Mouse (Mus musculus) MEL (cell line): ENCODE results near the gene Ccl1. TPM values are rescaled to one million over a fixed set of nuclear protein-coding genes. Genes with fewer than 3 reads are reported as not detected.

Experiments
- polyA plus RNA-seq, 2 experiments: library from polyadenylated mRNA; stranded (reverse) in 1 of 2; unstranded in 1 of 2; fragments of >175 nt in 1 of 2; fragments of >200 nt in 1 of 2; gene quantifications; 2 replicates each; pipeline versions ENCODE4 v1.2.1 to v1.2.4; 2012; ENCODE audit warnings: low replicate concordance in 2 of 2, low read depth in 1 of 2; ENCODE audit not compliant: insufficient read length in 2 of 2, insufficient read depth in 1 of 2, missing spikeins in 1 of 2
- total RNA-seq: library from RNA; depleted of rRNA; stranded (reverse); fragments of 300-350 nt; gene quantifications from 2 replicates; pipeline ENCODE4 v1.2.3, GENCODE M21; 2012; rRNA removed

Gene Ccl1
- total and polyA plus RNA-seq, 3 experiments, result not detected

Other genes starting within 250 kb of the Ccl1 start
- gene Ccl11, start 247.9 kb downstream of the Ccl1 start, total RNA-seq, result not detected in 2 replicates
- not detected for gene Ccl11, start 247.9 kb downstream of the Ccl1 start, polyA plus RNA-seq
- gene Ccl12, start 203.8 kb downstream of the Ccl1 start, total RNA-seq, result not detected in 2 replicates
- gene Ccl12, start 203.8 kb downstream of the Ccl1 start, polyA plus RNA-seq, result not detected
- gene Ccl8, start 190.5 kb downstream of the Ccl1 start, total RNA-seq, result not detected in 2 replicates
- gene Ccl8, start 190.5 kb downstream of the Ccl1 start, polyA plus RNA-seq, result not detected
- gene Tmem132e, start 83.2 kb upstream of the Ccl1 start, total RNA-seq, result not detected in 2 replicates
- gene Tmem132e, start 83.2 kb upstream of the Ccl1 start, polyA plus RNA-seq, result not detected